Mouse (Mus musculus): ENCODE measurements around the gene Lcn5. TPM values are rescaled to one million over a fixed set of nuclear protein-coding genes. Genes with fewer than 3 reads are reported as not detected.
A peak's percentile ranks its signal among the peaks of the same experiment; 100 is the strongest.
"Not testable (repeated sequence)": the region's sequence is repeated elsewhere in the genome, so short reads cannot be mapped to it uniquely, and the experiment has no call there.

Lcn5 gene
- polyA plus RNA-seq, 1 experiment from 2014 or later = not detected

- peak; percentile 76 for DNase-seq (ENCODE audit: low spot score)
- Histone ChIP-seq H3K9ac (ENCODE audit: low read length) (no peak overlapping the region), H3K4me2 (ENCODE audit: low read depth, low read length, severe bottlenecking) (no peak overlapping the region), H3K27me3 (ENCODE audit: control insufficient read depth, insufficient read depth, low read length) (no peaks in the 10 kb centered on the region), H3K27ac (ENCODE audit: low read depth, low read length) (no peak overlapping the region), H3K4me3 (ENCODE audit: low read depth, low read length) (no peak overlapping the region), H3K4me1 (replicated peaks; ENCODE audit: control insufficient read depth, insufficient read depth, low read length) (no peaks in the 10 kb centered on the region), H3K9me3 (ENCODE audit: control insufficient read depth, low read length) (no peaks in the 10 kb centered on the region), H3K36me3 (ENCODE audit: control insufficient read depth, insufficient read depth, low read length) (no peaks in the 10 kb centered on the region)
- ATAC-seq (replicated peaks; ENCODE audit: low FRiP score) = no peak
Observed at GRCm38 (mm10) chr2:25694605-25695004, 36.9 kb downstream of the Lcn5 start.

DNA sequence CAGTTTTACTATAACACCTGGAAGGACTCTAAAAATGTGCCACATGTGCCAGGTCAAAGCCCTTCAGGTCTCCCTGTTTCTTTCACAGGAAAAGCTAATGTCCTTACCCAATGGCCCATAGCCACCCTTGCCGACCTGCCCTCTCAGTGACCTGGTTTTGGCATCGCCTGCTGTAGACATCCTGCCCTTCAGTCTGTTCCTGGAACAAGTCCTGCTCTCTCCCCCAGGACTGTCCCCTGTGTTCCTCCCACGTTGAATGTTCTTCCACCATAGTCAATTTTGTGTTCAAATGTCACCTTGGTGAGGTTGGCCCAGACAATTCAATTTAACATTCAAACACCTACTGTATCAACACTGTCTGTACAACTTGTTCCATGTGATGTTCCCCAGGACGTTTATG, 39.2 kb downstream of the Lcn5 start:
- Histone ChIP-seq H3K36me3 (ENCODE audit: control insufficient read depth, insufficient read depth, low read length) (no peaks in the 10 kb centered on the region), H3K27ac (ENCODE audit: low read depth, low read length) (no peak overlapping the region), H3K4me2 (ENCODE audit: low read depth, low read length, severe bottlenecking) (no peak overlapping the region), H3K4me3 (ENCODE audit: low read depth, low read length) (no peak overlapping the region), H3K9ac (ENCODE audit: low read length) (no peak overlapping the region), H3K4me1 (replicated peaks; ENCODE audit: control insufficient read depth, insufficient read depth, low read length) (no peaks in the 10 kb centered on the region), H3K9me3 (ENCODE audit: control insufficient read depth, low read length) (no peaks in the 10 kb centered on the region), H3K27me3 (ENCODE audit: control insufficient read depth, insufficient read depth, low read length) (no peaks in the 10 kb centered on the region)
- ATAC-seq (replicated peaks; ENCODE audit: low FRiP score) (no peak), DNase-seq (ENCODE audit: low spot score) (peak; percentile 42)
- WGBS = 69% methylated on average over 4 of the region's 4 CpGs

DNA sequence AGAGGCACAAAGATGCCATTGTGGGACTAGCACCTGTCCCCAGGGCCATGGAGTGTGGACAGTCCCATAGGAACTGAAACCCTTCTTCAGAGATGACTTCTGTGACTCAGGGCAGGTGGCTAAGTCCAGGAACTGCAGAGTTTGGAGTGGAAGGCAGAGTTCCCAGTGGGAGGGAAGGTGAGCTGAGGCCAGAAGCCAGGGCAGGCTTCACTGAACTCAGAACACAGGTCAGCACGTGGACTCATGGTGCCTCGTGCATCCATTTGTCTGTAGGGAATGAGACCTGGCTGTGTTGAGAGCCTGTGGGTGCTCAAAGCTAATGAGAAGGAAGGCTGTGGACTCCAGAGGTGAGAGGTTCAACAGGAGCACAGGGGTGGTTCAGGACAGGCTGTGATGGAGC, 40.9 kb downstream of the Lcn5 start:
- no peak overlapping the region for H3K27ac ChIP-seq (ENCODE audit: low read depth, low read length)
- WGBS = 85% methylated on average over 2 of the region's 2 CpGs
- H3K36me3 ChIP-seq (ENCODE audit: control insufficient read depth, insufficient read depth, low read length) = no peaks in the 10 kb centered on the region
- no peak overlapping the region for H3K4me2 ChIP-seq (ENCODE audit: low read depth, low read length, severe bottlenecking)
- DNase-seq (ENCODE audit: low spot score) (peak; percentile 37), ATAC-seq (replicated peaks; ENCODE audit: low FRiP score) (no peak)
- H3K9me3 ChIP-seq (ENCODE audit: control insufficient read depth, low read length) = no peaks in the 10 kb centered on the region
- no peaks in the 10 kb centered on the region for H3K27me3 ChIP-seq (ENCODE audit: control insufficient read depth, insufficient read depth, low read length)
- H3K4me3 ChIP-seq (ENCODE audit: low read depth, low read length) = no peak overlapping the region
- no peak overlapping the region for H3K9ac ChIP-seq (ENCODE audit: low read length)
- no peaks in the 10 kb centered on the region for H3K4me1 ChIP-seq (replicated peaks; ENCODE audit: control insufficient read depth, insufficient read depth, low read length)

GRCm38 (mm10) chr2:25699743-25700142, 42.0 kb downstream of the Lcn5 start, which contains the start of gene Obp2a:
Obp2a (plus strand) TSS chr2:25700043.
- H3K4me2 ChIP-seq (ENCODE audit: low read depth, low read length, severe bottlenecking); ATAC-seq (replicated peaks; ENCODE audit: low FRiP score); H3K4me1 ChIP-seq (replicated peaks; ENCODE audit: control insufficient read depth, insufficient read depth, low read length); H3K36me3 ChIP-seq (ENCODE audit: control insufficient read depth, insufficient read depth, low read length); H3K27me3 ChIP-seq (ENCODE audit: control insufficient read depth, insufficient read depth, low read length); H3K27ac ChIP-seq (ENCODE audit: low read depth, low read length); H3K4me3 ChIP-seq (ENCODE audit: low read depth, low read length); H3K9ac ChIP-seq (ENCODE audit: low read length); DNase-seq (ENCODE audit: low spot score); H3K9me3 ChIP-seq (ENCODE audit: control insufficient read depth, low read length): not testable (repeated sequence)
- WGBS = 85% methylated on average over 3 of the region's 3 CpGs

DNA sequence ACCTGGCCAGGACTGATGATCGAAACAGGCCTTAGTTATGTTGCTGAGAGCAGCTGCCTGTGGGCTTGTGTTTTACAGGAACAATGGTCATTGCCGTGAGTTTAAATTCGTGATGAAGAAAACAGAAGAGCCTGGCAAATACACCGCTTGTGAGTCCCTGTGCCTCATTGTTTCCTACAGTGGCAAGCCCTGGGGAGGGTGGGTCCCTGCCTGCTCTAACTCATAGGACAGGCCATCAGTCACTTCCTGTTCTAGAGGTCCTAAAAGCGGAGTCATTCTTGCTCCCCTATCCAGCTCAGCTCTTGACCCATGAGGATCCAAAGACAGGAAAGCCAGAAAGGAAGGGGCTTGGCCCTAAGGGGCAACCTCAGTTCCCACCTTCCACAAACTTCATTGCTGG, 43.2 kb downstream of the Lcn5 start:
- WGBS = 84% methylated on average over 5 of the region's 5 CpGs
- no peaks in the 10 kb centered on the region for H3K9me3 ChIP-seq (ENCODE audit: control insufficient read depth, low read length)
- no peak overlapping the region for H3K27ac ChIP-seq (ENCODE audit: low read depth, low read length)
- H3K4me1 ChIP-seq (replicated peaks; ENCODE audit: control insufficient read depth, insufficient read depth, low read length) = no peaks in the 10 kb centered on the region
- ATAC-seq (replicated peaks; ENCODE audit: low FRiP score) = no peak
- no peak overlapping the region for H3K9ac ChIP-seq (ENCODE audit: low read length)
- no peaks in the 10 kb centered on the region for H3K36me3 ChIP-seq (ENCODE audit: control insufficient read depth, insufficient read depth, low read length)
- no peak overlapping the region for H3K4me3 ChIP-seq (ENCODE audit: low read depth, low read length)
- no peak overlapping the region for H3K4me2 ChIP-seq (ENCODE audit: low read depth, low read length, severe bottlenecking)
- peak; percentile 39 for DNase-seq (ENCODE audit: low spot score)
- no peaks in the 10 kb centered on the region for H3K27me3 ChIP-seq (ENCODE audit: control insufficient read depth, insufficient read depth, low read length)

- WGBS = 82% methylated on average over 4 of the region's 4 CpGs
- H3K4me1 ChIP-seq (replicated peaks; ENCODE audit: control insufficient read depth, insufficient read depth, low read length) = no peaks in the 10 kb centered on the region
Observed at GRCm38 (mm10) chr2:25703706-25704105, 46.0 kb downstream of the Lcn5 start.

DNA sequence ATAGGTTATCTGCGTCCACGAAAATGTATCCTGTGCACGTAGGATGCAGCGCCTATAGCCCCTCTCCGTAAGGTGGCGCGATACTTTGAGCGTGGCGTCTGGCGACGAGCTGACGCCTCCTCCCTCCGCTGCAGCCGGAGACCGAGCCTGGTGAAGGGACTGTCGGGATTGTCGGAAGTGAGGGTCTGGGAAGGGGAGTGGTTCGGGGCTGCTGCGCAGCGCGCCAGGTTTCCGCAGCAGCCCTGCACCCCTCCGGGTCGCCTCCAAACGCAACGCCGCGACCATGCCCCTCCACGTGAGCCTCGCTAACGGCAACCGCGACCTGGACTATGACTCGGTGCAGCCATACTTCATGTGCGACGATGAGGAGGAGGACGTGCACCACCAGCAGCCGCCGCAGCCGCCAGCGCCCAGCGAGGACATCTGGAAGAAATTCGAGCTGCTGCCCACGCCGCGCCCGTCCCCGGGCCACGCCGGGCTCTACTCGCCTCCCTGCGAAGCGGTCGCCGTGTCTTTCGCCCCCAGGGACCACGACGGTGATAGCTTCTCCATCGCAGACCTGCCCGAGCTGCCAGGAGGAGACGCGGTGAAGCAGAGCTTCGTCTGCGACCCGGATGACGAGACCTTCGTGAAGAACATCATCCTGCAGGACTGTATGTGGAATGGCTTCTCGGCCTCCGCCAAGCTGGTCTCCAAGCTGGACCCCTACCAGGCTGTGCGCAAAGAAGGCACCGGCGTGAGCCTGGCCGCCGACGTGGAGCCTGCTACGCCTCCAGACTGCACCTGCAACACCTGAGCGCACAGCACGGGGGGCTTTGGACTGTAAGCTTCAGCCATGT, 49.1 kb downstream of the Lcn5 start, which contains the start of gene Bmyc:
Bmyc (plus strand) TSS at position 97 of the 839 bp plus-strand sequence.
- ATAC-seq (replicated peaks; ENCODE audit: low FRiP score) = peak; percentile 92
- Histone ChIP-seq H3K27me3 (ENCODE audit: control insufficient read depth, insufficient read depth, low read length) (no peaks in the 10 kb centered on the region), H3K27ac (ENCODE audit: low read depth, low read length) (0 out of 2 replicates have a peak within 1 kb of the TSS, but pooled peaks have one; percentile 18), H3K9me3 (ENCODE audit: control insufficient read depth, low read length) (no peaks in the 10 kb centered on the region), H3K4me2 (ENCODE audit: low read depth, low read length, severe bottlenecking) (peak within 1 kb of the TSS; percentile 81), H3K4me3 (ENCODE audit: low read depth, low read length) (peak within 1 kb of the TSS; percentile 73), H3K9ac (ENCODE audit: low read length) (peak within 1 kb of the TSS; percentile 79), H3K36me3 (ENCODE audit: control insufficient read depth, insufficient read depth, low read length) (no peaks in the 10 kb centered on the region; the same call in 1 of the 2 replicates), H3K4me1 (replicated peaks; ENCODE audit: control insufficient read depth, insufficient read depth, low read length) (no peaks in the 10 kb centered on the region)
- peak; percentile 91 for DNase-seq (ENCODE audit: low spot score)
- under 1% methylated on average over 75 of the region's 78 CpGs for WGBS

More at GRCm38 (mm10) chr2:25703706-25704105, 46.0 kb downstream of the Lcn5 start:
- H3K4me2 ChIP-seq (ENCODE audit: low read depth, low read length, severe bottlenecking) = no peak overlapping the region
- no peaks in the 10 kb centered on the region for H3K9me3 ChIP-seq (ENCODE audit: control insufficient read depth, low read length)
- H3K36me3 ChIP-seq (ENCODE audit: control insufficient read depth, insufficient read depth, low read length) = no peaks in the 10 kb centered on the region
- H3K27ac ChIP-seq (ENCODE audit: low read depth, low read length) = no peak overlapping the region
- no peak for ATAC-seq (replicated peaks; ENCODE audit: low FRiP score)
- DNase-seq (ENCODE audit: low spot score) = no peak
- H3K4me3 ChIP-seq (ENCODE audit: low read depth, low read length) = no peak overlapping the region
- no peak overlapping the region for H3K9ac ChIP-seq (ENCODE audit: low read length)
- no peaks in the 10 kb centered on the region for H3K27me3 ChIP-seq (ENCODE audit: control insufficient read depth, insufficient read depth, low read length)

DNA sequence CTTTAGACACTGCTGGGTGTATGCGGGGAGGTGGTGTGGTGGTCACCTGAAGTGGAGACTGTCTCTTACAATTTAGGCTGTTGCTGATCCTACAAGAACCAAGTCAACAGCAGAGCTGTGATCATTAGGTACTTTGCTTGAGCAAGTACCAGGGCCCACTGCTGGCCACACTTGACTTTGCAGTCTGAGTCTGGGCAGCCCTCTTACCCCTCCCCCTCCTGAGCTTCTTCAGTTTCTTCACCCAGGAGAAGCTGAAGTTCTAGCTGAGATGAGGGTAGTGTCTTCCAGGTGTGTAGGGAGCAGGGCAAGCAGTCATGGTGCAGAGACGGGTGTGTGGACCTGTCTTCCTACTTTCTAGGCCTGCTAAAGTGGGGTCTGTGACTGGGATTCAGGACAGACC, 50.4 kb downstream of the Lcn5 start:
- Histone ChIP-seq H3K27me3 (ENCODE audit: control insufficient read depth, insufficient read depth, low read length) (no peaks in the 10 kb centered on the region), H3K4me3 (ENCODE audit: low read depth, low read length) (no peak overlapping the region), H3K36me3 (ENCODE audit: control insufficient read depth, insufficient read depth, low read length) (no peaks in the 10 kb centered on the region; the same call in 1 of the 2 replicates), H3K9ac (ENCODE audit: low read length) (no peak overlapping the region), H3K4me2 (ENCODE audit: low read depth, low read length, severe bottlenecking) (no peak overlapping the region), H3K27ac (ENCODE audit: low read depth, low read length) (no peak overlapping the region), H3K4me1 (replicated peaks; ENCODE audit: control insufficient read depth, insufficient read depth, low read length) (no peaks in the 10 kb centered on the region), H3K9me3 (ENCODE audit: control insufficient read depth, low read length) (no peaks in the 10 kb centered on the region)
- ATAC-seq (replicated peaks; ENCODE audit: low FRiP score) (no peak), DNase-seq (ENCODE audit: low spot score) (no peak)
- WGBS = 83% methylated on average over 2 of the region's 2 CpGs

DNA sequence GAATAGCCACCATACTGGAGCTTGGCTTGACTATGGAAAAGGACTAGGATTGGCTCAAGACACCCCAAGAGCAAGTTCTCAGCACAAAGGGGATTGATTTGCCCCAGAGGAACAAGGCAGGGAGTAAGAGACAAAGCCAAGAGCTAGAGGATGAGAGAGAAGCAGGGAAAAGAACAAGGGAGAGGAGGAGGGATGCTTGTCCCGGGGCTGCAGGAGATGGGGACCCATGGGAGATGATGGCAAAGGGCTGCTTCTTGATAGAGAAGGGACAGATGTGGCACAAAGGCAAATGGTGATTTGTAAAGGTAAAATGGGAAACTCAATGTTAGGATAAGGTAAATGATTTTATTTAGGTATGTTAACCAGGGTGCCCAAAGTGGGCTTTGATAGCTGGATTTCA, 51.3 kb downstream of the Lcn5 start:
- H3K4me2 ChIP-seq (ENCODE audit: low read depth, low read length, severe bottlenecking); ATAC-seq (replicated peaks; ENCODE audit: low FRiP score); H3K9me3 ChIP-seq (ENCODE audit: control insufficient read depth, low read length); H3K36me3 ChIP-seq (ENCODE audit: control insufficient read depth, insufficient read depth, low read length); H3K27me3 ChIP-seq (ENCODE audit: control insufficient read depth, insufficient read depth, low read length); H3K4me3 ChIP-seq (ENCODE audit: low read depth, low read length); H3K27ac ChIP-seq (ENCODE audit: low read depth, low read length); H3K4me1 ChIP-seq (replicated peaks; ENCODE audit: control insufficient read depth, insufficient read depth, low read length); H3K9ac ChIP-seq (ENCODE audit: low read length); DNase-seq (ENCODE audit: low spot score): not testable (repeated sequence)
- 100% methylated on average over 1 of the region's 1 CpGs for WGBS

Data from forebrain, embryonic 11.5 days (tissue).